Mouse (Mus musculus) liver, embryonic 18 days (tissue): ENCODE data around the gene Isg20l2. TPM values are rescaled to one million over a fixed set of nuclear protein-coding genes. Genes with fewer than 3 reads are reported as not detected.

Source experiments
- polyA plus RNA-seq: library from polyadenylated mRNA; depleted of rRNA; stranded (reverse); fragments of >200 nt; gene quantifications from 2 replicates; pipeline ENCODE4 v1.2.3, GENCODE M21; 2012; rRNA removed

Isg20l2 gene
- polyA plus RNA-seq = 8.6 and 8.7 TPM in 2 replicates

DNA sequence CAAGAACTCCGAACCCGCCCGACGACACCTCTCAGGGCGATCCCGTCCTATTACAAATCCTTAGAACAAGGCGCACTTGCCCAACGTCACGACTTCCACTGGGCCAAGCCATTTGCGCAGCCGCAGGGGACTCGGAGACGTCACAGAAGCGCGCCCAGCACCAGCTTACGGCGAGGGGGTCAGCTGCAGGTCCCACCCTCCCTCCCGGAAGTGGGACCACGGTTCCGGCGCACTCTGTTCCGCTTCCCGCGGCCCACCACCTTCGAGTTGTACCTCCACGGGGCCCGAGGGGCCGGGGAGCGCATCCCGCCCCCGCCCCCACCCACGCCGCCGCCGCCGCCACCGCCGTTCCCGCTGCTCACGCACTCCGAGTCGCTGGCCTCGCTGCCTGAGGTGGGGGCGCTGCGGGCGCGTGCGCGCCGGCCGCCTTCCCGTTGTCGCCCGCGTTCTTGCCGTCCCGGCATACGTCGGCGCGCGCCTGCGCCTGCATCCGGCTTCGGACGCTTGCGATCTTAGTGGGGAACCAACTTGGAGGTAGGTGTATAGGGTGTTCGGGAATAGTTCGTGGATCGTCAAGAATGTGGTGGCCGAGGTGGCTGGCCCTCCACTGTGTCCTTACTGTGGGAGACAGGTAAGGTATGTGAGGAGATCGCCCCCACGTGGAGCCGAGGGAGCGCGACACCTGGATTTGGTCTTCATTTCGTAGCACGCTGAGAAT, at the start of gene Isg20l2, which contains the start of gene Rrnad1:
TSS of gene Isg20l2 (plus strand) at position 237 of the 718 bp plus-strand sequence.
TSS of gene Rrnad1 (minus strand) at position 640 of the 718 bp plus-strand sequence.

DNA sequence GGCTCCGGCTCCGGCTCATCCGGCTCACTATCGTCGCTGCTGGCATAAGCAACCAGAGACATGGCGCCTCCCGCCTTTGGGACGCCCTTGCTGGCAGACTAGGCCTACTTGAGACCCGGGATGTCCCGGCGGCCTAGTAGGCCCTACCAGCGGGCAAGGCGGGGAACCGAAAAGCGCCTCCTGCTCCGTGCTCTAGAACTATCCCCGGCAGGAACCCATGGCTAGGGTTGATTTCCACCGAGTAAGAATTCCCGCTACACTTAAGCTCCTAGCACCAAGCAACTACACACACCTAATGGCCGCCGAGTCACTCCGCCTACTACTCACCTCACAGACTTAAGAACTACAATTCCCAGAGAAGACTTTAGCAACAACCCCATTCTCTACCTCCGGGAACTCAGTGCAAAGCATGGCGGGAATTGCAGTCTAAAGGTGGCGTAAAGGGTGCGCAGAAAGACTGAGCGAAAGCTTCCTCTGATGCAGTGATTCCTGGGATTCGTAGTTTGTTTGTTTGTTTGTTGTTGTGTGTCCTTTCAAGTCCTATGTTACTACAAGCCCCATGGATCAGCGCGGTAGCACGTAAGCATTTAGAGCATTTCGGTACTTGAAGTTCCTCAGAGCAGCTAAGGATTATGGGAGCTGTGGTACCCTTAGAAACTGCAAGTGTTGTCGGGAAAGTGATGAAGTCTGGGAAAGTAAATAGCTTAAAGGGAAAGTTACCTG, 44.7 kb upstream of the Isg20l2 start, which contains the start of gene Prcc:
TSS of gene Prcc (minus strand) at position 328 of the 723 bp plus-strand sequence.

DNA sequence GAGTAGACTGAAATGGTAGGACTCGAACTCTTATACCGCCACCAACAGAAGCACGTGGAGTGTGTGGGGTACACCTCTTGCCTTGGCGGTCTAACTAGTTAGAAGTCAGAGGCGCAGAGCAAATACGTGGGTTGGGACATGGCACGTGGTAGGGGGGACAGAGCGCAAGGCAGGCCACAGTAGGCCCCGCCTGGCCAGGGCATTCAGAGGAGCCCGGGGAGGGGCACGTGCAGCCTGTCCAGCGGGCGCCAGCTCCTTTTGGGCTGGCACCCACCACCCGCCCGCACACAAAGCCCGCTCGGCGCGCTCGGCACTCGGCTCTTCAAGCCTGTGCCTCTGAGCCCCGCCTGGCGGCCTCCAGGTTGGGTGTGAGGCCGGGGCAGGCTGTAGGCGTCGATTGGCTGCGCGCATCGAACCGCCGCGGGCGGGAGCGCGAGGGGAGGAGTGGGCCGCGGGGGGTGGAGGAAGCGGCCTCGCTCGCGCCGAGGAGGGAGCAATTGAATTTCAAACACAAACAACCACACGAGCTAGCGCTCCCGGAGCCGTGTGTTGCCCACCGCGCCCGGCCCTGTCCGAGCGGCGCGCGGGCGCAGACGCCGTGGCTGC, 24.1 kb upstream of the Isg20l2 start, which contains the start of gene Hdgf:
TSS of gene Hdgf (plus strand) at position 442 of the 606 bp plus-strand sequence.

DNA sequence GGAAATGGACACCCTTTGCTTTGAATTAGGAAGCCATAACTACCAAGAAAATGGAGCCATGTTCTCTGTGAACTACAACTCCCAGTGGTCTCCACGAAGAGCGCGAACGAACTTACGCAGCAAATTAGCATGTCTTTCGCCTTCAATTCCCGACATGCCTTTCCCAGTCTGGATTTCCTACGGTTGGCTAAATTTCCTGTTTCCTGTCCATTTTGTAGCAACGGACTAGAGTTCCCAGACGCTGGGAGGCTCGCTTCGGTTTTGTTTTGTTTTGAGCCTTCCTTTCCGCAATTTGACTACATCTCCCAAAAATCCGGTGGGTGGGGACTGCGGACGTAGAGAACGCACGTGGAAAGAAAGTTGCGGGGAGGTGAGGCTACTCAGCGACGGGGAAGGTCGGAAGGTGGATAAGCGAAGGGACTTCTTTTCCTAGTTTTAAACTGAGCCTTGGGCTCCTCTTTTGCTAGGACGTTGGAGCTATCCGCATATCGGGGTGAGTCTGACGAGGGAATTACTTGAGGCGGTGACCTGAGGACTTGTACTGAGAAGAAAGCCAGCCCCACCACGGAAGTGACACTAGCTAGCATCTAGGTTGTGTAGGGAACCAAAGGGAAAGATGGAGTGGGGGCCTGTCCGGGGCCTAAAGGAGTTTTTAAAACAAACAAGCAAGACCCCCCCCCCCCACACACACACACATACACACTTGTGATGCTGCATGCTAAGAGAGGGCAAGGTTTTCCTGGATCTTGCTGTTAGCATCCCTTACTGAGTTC, 10.6 kb upstream of the Isg20l2 start, which contains the start of gene Mrpl24:
TSS of gene Mrpl24 (plus strand) at position 171 of the 773 bp plus-strand sequence.

DNA sequence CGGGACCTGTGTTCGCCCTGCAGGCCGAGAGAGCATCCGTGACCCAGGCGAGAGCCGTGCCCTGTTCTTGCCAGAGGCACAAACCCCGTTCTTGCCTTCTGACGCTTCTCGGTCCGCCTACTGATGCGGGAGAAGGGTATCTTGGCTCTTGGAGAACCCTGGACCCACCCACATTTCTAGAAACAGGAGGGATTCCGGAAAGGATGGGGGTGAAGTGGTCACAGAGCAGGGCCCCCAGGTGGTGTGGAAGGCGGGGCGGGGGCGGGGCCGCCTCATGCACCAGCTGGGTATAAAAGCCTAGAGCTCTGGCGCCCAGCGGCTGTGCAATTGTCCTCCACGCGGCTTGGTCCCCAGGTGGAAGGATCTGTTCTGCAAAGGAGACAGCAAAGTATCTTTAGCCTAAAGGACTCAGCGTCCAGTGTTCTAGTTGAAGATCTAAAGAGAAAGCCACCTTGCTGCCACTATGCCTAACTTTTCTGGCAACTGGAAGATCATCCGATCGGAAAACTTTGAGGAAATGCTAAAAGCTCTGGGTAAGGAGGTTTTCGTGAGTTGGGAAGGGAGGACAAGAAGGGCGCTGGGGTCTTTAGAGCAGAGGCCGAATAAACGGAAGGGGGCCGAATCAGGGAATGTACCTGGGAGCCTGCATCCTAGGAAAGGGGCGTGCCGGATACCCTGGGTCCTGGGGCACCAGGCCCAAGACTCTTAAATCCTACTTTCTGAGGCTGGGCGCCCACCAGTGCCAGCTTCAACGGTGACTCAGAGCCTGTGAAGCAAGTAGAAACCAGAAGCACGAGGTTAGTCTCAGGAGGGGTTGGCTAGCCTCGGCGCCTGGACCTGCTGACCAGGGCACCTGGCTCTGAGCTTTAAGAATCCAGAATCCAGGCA, 18.5 kb downstream of the Isg20l2 start, which contains the start of gene Crabp2:
TSS of gene Crabp2 (plus strand) at position 289 of the 888 bp plus-strand sequence.

DNA sequence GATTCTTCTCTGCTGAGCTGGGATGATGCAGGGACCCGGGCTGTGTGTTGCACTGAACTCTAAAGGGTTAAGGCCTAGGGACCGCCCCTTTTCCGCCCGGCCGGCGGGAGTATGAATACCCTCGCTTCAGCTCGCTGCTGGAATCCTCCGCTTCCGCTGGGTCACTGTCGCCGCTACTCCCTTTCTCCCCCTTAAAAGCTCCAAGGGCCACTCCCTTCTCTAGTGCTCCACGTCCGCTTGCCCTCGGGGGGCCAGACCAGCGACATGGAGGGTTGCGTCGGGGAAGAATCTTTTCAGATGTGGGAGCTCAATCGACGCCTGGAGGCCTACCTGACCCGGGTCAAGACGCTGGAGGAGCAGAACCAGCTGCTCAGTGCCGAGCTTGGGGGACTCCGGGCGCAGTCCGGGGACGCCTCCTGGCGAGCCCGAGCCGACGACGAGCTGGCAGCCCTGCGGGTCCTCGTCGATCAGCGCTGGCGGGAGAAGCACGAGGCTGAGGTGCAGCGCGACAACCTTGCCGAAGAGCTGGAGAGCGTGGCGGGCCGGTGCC, 40.9 kb downstream of the Isg20l2 start, which contains the start of gene Nes:
TSS of gene Nes (plus strand) at position 140 of the 550 bp plus-strand sequence.

Other genes starting within 250 kb of the Isg20l2 start
- gene Lrrc71, start 181.7 kb upstream of the Isg20l2 start, polyA plus RNA-seq = 0.10 and 0.13 TPM in 2 replicates
- 0.12 and 0.16 TPM in 2 replicates for gene Ntrk1, start 135.2 kb upstream of the Isg20l2 start, polyA plus RNA-seq
- gene Insrr, start 133.4 kb upstream of the Isg20l2 start, polyA plus RNA-seq = 0.02 and 0.13 TPM in 2 replicates
- 7.4 and 9.0 TPM in 2 replicates for gene Pear1, start 106.0 kb upstream of the Isg20l2 start, polyA plus RNA-seq
- gene Sh2d2a, start 83.6 kb upstream of the Isg20l2 start, polyA plus RNA-seq = 0.43 and 0.62 TPM in 2 replicates
- gene Prcc, start 44.7 kb upstream of the Isg20l2 start, polyA plus RNA-seq = 11.4 and 12.5 TPM in 2 replicates
- 93.9 and 101 TPM in 2 replicates for gene Hdgf, start 24.0 kb upstream of the Isg20l2 start, polyA plus RNA-seq
- 58.4 and 61.1 TPM in 2 replicates for gene Mrpl24, start 10.8 kb upstream of the Isg20l2 start, polyA plus RNA-seq
- gene Rrnad1, start 403 bp downstream of the Isg20l2 start, polyA plus RNA-seq = 10.0 and 11.3 TPM in 2 replicates
- 0.05 TPM in 1 of 2 replicates, not detected in the other for gene Crabp2, start 18.4 kb downstream of the Isg20l2 start, polyA plus RNA-seq
- 1.1 TPM in 2 replicates for gene Nes, start 40.8 kb downstream of the Isg20l2 start, polyA plus RNA-seq
- gene Bcan, start 69.9 kb downstream of the Isg20l2 start, polyA plus RNA-seq = 0.01 TPM in 1 of 2 replicates, not detected in the other
- gene Hapln2, start 97.3 kb downstream of the Isg20l2 start, polyA plus RNA-seq = not detected in 2 replicates
- 7.2 and 7.3 TPM in 2 replicates for gene Gpatch4, start 112.8 kb downstream of the Isg20l2 start, polyA plus RNA-seq
- 38.4 and 41.8 TPM in 2 replicates for gene Naxe, start 128.2 kb downstream of the Isg20l2 start, polyA plus RNA-seq
- gene Ttc24, start 148.0 kb downstream of the Isg20l2 start, polyA plus RNA-seq = not detected in 2 replicates
- gene Iqgap3, start 151.7 kb downstream of the Isg20l2 start, polyA plus RNA-seq = 3.4 and 4.3 TPM in 2 replicates
- gene Mef2d, start 212.1 kb downstream of the Isg20l2 start, polyA plus RNA-seq = 9.0 and 11.5 TPM in 2 replicates